Mouse (Mus musculus): ENCODE measurements around the gene Pbx2.

Pbx2 gene

DNA sequence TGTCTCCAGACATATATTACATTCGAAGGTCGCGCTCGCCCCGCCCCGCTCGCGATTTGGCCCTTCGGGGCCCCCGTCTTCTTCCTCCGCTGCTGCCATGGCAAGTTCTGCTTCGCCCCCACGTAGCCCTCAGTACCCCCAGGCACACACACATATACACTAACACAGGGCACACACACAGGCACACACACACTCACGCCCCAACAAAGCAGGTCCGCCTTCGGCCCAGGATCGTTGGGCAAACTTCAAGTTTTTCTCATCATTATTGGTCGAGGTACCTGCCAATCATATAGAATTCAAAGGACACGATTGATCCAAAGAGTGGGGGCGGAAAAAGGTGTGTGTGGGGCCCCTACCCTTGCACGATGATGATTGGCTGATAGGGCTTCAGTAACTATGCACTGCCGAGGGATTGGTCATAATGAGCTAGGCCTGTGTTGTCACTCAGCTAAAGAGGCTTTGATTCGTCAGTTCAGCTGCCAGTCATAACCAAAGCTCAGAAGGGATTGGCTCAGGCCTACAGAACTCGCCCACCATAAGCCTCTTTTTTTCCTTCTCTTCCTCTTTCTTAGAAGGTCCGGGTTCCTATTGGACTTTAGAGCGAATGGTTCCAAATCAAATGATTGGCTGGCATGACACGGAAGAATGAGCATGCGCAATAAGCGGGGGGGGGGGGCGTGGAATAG, 12.5 kb downstream of the Pbx2 start, which contains the start of gene Rnf5:
Rnf5 (minus strand) TSS at position 316 of the 686 bp plus-strand sequence.
- DNase-seq (ENCODE audit: low spot score in 2 of 2) = peak; percentile 98 to 99

DNA sequence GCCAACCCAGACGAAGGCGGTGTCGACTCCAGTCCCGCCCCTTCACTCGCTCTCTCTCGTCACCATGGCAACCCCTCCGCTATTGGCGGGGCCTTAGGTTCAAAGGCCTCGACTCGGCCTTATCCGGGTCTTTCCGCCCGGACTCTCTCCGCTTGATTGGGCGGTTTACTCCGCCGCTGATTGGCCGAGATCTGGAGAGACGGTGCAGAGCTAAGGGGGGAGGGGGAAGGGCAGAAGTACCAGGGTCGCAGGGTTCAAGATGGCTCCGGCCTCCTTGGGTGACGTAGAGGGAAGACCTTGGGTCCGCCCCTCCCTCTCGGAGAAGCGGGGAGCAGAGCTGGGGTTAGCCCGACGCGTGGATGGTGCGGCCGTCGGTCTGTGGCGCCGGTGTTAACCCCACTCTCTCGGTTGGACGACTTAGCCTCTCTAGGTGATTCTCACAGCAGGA, 13.0 kb downstream of the Pbx2 start, which contains the start of gene Agpat1:
Agpat1 (plus strand) TSS at position 202 of the 448 bp plus-strand sequence.
- peak; percentile 87 to 96 for DNase-seq (ENCODE audit: low spot score in 2 of 2)

DNA sequence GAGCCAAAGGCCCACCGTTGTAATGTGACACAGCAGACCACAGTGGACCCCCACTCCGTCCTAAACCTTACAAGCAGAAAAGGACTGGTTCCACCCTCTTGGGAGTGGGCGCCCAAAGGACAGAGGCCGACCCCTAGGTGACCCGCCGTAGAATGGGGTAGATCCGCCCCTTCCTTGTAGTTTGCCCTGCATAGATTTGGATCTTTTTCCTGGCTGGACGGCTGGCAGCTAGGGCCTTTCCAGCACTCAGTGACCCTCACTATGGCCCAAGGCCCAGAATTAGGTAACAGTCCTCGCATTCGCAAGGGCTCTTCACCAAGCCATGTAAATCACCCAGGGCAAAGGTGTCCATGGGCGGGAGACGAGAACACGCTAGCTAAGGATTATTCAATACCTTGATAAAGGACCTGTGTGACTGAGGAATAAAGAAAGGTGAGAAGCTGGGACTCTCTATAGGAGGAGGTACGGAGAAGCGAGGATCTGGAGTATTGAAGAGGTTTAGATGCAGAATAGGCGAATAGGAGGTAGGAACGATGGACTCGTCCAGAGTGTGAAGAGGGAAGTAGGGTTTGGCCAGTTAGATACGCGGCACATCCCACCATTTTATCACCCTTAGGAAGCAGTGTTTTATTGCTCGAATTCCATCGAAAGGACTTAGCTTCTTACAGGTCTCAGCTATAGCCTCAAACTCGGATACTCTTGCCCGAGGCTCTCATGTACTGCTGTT, 13.6 kb downstream of the Pbx2 start:
- DNase-seq (ENCODE audit: low spot score in 2 of 2) = no peak

DNA sequence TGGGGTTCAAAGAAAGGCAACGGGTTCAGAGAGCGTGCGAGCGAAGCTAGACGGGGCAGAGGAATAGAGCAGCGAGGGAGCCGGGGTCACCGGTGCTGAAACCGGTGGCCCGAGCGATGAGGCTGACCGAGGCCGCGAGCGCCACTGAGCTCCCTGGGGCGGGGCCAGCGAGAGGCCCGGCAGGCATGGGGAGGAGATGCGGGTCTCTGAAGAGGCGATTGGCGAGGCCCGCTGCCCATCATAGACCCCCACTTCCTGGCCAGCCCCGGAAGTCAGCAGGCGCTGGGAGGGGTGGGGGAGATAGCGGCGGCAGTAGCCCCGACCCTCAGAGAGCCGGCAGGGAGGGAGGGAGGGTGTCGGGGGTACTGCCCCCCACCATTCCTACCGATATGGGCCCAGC, 14.5 kb downstream of the Pbx2 start:
- DNase-seq (ENCODE audit: low spot score in 2 of 2) = peak; percentile 96 to 98

DNA sequence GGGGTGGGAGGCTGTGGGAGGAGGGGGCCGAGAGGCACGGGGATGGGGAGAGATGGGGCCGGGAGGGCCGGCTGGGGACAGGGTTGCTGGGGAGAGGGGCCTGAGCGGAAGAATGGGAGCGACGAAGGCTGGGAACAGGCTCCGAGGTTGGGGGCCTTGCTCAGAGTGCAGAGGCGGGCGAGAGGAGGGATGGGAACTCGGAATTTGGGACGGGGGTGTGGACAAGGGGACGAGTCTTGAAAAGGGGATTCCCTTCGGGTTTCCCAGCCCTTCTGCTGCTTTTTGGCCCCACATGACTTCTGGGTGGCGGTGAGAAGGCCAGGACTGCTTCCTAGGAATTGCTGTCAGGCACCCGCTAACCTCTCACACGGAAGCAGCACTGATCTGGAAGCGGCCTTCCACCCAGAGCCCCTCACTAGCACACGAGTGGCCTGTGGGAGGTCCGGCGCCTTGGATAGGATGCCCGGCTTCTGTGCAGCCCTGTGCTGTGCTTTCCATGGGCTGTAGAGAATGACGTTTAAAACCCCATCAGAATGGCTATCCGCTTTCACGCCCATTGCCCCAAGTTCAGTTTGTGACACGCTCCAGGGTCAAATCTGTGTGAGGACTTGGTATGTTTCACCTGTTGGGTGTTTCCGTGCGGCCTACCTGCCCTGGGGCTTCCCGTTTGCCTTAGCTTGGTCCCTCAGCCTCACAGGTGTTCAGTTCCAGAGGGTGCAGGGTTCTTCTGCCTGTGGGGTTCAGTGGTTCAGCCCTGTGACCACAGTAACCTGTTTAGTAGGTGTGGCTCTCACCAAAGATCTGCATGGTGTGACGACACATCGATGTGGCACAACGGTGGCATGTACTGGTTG, 15.3 kb downstream of the Pbx2 start:
- DNase-seq (ENCODE audit: low spot score in 2 of 2) = no peak

DNA sequence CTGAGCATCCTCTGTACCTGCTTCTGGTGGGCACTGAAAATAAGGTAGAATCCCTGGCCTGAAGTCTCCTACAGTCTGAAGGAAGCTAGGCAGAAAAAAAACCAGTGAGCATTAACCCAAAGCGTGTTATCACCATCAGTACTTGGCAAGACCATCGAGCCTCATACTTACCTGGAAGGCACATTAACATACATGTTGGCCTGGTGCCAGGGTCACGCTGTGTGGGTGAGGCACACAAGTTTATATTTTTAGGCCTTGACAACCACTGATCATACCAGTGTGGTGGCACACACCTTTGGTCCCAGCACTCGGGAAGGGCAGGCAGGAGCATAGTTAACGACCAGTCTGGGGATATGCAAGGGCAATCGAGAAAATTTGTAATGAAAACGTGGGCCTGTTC, 16.9 kb downstream of the Pbx2 start:
- no peak for DNase-seq (ENCODE audit: low spot score in 2 of 2)

DNA sequence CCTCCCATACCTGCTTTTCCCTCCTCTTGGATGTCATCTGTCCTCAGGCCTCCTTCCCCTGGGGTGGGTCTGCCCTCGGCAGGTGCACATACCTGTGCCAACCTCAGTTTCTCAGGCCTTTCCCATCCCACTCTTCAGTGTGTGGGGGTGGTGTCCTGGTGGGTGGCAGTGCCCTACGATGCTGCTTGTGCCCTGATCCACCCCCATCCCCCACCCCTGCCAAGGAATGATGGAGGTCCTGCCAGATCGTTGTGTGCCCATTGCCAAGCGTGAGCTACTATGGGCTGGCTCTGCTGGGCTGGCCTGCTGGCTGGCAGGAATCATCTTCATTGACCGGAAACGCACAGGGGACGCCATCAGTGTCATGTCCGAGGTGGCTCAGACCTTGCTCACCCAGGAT, 20.0 kb downstream of the Pbx2 start:
- DNase-seq (ENCODE audit: low spot score in 2 of 2) = no peak

DNA sequence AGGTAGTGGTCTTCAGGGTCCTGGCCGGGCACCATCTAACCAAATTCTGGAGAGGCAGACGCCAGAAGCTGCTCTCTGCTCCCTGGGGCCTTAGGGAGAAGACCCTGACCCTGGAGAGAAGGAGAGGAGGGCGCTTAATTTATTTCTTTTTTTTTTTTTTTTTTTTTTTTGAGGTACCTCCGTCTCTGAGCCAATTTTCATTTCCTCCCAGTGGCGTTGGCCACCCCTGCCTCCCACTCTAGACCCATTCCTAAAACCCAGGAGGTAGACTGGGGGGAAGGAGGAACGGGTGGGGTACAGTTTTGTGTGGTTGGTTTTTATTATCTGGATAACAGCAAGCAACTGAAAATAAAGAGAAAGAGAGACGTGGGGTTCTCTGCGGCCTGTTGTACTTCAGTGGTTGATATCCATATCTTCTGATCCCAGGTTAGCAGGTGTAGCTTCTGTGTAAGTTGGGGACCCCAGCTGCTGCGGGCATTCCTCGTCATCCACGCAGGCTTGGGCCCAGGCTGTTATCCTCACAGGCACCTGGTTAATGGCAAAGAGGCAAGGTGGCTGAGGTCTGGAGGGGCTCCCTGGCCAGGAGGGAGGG, 22.1 kb downstream of the Pbx2 start:
- no peak for DNase-seq (ENCODE audit: low spot score in 2 of 2)

DNA sequence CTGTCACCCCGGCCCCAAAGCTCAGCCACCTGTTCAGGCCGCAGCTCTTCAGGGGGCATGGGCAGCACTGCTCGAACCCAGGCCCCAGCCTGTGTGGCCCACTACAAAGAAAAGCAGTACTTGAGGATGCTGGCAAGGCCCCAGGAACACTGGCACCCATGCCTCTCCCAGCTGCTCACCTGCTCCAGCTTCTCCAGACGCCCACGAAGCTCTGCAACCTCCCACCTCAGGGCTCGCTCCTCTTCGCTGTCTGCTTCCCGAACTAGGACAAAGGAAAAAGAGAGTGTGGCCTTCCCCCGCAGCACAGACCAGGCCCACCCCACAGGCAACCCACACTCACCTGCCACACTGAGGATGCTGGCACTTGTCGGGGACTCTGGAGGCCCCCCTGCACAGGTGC, 22.8 kb downstream of the Pbx2 start:
- no peak for DNase-seq (ENCODE audit: low spot score in 2 of 2)

DNA sequence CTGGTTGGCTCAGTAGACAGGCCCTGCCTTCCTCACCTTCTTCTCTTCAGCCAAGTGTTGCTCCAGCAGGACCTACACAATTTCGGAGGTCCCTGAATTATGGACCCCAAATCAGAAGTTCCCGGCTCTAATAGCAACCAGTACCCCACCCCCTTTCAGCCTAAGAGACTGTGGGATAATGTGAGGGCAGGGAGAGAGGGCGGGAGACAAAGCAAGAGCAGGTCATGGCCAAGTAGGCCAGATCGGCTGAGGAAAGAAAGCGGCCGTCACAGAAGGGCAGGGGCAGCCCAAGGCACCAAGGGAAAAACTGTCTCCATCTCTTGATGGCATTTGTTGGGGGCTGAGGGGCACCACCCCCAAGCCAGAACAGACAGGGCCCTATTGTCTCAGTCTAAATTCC, 24.8 kb downstream of the Pbx2 start, which contains the start of gene Egfl8:
Egfl8 (minus strand) TSS at position 101 of the 400 bp plus-strand sequence.
- no peak for DNase-seq (ENCODE audit: low spot score in 2 of 2)

DNA sequence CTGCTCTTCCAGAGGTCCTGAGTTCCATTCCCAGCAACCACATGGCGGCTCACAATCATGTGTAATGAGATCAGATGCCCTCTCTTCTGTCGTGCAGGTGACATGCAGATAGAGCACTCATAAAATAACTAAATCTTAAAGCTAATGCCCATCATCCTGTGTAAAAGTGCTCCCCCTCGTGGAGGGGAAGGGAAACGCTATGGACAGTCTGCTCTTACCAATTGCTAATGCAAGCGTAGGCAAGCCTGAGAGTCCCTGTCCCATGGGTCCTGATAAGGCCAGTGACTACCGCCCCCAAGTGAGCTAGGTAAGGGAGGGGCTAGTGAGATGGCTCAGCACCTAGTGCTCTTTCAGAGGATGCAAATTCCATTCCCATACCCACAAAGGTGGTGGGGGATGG, 27.9 kb downstream of the Pbx2 start:
- no peak for DNase-seq (ENCODE audit: low spot score in 2 of 2)

DNA sequence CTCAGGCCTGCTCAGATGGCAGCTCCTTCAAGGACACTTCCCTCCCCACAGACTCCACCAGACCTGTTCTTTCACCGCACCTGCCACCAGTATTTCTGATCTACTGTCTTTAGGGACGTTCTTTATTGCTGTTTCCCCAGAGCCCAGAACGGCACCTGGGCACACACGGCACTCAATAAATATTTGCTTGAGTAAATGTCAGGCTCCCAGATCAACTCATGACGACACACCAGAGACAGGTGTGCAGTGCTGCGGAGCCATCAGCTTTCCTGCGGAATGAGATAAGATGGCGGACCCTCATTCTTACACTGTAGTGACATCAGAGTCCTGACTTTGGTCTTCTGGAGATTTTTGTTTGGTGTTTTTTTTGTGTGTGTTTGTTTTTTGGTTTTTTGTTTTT, 29.9 kb downstream of the Pbx2 start:
- DNase-seq (ENCODE audit: low spot score in 2 of 2) = no peak

DNA sequence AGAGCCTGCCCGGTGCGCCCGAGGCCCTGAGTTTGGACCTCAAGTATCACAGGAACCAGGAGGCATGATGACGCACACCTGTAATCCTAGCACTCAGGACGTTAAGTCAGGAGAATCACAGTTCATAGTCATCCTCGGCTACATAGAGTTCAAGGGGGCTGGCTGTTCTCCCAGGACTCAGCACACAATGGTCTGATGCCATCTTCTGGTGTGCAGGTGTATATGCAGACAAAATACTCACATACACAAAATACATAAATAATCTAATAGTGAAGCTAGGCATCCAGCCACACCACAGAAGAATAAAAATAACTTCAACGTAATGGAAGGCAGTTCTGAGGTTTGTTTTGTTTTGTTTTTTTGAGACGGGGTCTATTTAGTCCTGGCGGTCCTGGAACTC, 32.1 kb downstream of the Pbx2 start:
- DNase-seq (ENCODE audit: low spot score in 2 of 2) = no peak

DNA sequence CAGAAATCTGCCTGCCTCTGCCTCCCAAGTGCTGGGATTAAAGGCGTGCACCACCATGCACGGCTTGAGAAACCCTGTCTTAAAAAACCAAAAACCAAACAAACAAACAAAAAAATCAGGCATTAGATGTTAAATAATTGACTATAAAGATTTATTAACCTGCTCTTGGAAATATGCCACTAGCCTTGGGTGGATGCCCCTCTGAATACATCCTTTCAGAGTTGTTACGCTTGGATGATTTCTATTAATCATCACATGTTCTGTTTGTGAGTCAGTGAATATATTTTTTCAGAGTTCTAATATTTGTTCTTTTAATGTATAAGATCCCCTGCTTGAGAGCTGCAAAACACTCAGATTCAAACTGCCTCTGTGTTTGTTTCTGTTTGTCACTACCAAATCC, 33.9 kb downstream of the Pbx2 start:
- no peak for DNase-seq (ENCODE audit: low spot score in 2 of 2)

DNA sequence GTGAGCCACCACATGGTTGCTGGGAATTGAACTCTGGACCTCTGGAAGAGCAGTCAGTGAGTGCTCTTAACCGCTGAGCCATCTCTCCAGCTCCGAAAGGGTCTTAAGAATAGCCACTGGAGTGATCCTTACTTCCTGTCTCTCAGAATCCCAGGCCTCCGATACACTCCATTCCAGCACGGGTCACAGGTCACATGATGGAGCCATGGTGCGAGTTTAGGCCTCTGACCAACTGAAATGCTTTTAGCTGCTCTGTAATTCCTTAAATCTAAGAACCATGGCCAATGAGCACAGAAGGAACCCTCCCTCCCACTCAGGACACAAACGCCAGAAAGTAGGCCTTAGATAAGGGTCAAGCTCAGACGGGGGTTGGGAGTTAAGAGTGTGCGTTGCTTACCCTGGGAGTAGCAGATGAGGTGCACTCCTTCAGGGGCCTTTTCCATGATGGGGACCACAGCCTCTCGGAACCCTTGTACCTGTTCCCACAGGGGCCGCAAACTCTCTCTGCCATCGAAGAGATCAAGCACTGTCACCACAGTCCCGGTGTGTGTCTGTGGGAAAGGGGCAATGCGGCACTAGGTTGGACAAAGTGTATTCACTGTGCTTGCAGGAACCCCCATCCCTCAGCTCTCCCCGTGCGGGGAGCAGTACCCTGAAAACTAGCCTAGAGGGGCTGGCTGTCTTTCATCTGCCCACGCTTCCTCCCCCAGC, 35.2 kb downstream of the Pbx2 start:
- no peak for DNase-seq (ENCODE audit: low spot score in 2 of 2)

DNA sequence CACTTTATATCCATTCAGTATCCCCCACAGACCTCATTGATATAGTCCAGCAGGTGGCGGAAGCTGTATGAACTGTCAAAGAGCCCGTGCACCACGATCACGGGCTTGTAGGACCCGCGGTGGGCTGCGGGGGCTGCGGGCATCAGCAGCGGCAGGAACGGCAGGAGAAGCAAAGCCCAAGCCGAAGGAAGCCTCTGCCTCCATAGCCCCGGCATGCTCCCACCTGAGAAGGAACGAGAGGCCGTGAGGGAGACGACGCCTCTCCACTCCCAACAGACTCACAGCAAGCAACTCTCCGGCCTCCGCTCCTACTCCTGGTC, 35.7 kb downstream of the Pbx2 start:
- no peak for DNase-seq (ENCODE audit: low spot score in 2 of 2)

DNA sequence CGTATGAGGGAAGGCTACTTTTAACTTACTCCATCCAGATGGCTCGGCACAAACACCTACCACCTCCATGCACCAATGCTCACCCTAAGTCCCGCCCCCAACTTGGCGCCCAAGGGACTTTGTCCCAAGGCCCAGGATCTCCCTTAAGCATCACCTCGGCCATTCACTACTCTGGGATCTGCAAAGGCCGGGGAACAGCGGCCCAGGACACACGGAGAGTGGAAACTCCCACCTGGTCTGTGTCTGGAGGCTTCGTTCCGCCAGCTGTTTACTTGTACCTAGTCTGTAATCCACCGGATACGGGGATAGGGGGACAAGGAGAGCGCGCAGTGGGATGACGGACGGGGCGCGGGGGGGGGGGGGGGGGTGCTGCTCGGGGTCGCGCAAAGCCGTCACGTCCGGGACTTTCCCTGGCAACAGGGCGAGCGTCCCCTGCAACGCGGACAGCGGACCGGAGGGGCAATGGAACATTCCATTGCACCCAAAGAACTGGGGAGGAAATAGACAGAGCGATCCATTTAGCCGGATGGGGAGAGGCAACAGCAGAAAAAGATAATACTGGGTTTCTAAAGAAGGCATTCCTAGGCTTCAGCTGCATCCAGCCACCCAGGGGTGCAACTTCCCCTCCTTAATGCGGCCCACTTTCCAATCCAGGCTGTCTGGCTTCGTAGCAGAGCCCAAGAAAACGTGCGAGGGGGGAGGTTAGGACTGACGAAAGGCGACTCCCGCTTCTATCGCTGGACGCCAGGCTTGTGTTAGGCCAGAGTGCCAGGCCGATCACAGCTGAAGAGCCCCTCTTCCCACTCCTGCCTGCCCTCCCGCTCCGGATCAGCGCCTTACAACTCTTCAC, 36.3 kb downstream of the Pbx2 start:
- peak; percentile 65 to 76 for DNase-seq (ENCODE audit: low spot score in 2 of 2)

DNA sequence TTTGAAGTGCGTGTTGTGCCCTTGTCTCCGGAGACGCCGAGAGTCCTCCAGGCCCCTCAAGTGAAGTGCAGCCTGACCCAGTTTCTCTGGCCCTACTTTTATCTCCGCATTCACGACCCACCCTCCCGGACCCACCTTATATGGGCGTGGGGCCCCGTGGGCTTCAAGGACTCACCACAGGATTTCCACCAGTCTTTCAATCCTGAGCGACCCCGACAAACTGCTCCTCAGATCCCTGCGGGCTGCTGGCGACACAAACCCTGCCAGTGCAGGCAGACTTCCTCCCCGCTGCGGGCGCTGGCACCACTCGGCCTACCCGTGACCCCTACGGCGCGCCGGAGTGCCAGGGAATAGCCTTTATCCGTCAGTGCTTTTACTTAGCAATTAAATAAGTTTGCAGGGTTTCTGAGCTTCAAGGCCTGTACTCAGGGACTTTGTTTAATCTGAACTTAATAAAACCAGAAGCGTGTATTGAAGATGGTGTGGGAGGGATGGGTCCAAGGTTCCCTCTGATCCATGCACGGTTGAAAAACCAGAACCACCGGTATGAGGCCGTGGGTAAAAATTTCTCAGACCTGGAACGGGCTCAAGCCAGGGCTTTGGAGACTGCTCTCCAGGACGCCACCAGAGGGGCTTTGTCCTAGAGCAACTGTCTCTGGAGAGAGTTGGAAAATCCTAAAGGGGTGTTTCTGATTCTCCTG, 37.0 kb downstream of the Pbx2 start, which contains the start of gene Ppt2:
Ppt2 (minus strand) TSS at position 568 of the 701 bp plus-strand sequence.
- DNase-seq (ENCODE audit: low spot score in 2 of 2) = no peak

DNA sequence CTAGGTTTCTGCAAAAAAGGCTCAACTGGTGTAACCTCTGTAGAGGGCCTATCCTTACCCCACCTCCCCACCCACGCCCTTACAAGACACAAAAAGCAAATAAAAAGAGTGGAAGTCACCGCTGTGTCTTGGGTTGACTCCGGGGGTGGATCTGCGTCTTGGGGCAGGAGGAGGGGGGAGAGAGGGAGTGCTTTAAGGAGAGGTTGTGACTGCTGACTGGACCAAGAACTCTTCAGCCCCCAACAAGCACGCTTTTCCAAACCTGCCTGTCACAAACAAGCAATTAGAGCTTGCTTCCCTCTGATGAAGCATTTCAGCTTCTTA, 37.5 kb downstream of the Pbx2 start:
- DNase-seq (ENCODE audit: low spot score in 2 of 2) = no peak

DNA sequence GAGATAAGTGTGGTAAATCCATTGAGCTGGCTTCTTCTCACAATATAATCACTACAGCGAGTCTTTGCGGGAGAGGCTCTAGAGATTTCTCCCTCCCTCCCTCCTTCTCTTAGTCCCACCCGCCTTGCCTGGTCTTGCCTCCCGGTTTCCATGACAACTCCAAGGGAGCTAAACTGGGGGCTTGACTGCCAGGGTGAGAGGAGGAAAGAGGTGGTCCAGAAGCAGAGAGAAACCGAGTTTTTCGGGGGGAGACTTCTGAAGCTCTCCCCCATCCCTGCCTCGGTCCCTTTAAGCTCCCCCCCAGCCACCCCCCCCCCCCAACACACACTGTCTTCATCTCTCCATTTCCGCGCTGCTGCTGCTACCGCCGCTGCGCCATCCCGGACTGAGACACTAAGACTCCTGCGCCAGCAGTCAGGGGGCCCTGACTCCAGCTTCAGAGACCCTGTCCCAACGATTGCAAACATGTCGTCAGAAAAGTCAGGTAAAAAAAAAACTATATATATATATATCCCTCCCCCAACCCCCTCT, 38.2 kb downstream of the Pbx2 start, which contains the start of gene Prrt1:
Prrt1 (plus strand) TSS at position 313 of the 531 bp plus-strand sequence.
- no peak for DNase-seq (ENCODE audit: low spot score in 2 of 2)

Measured in frontal cortex, postnatal 25 days (tissue).